Mouse (Mus musculus): ENCODE measurements around the gene Map4. TPM values are rescaled to one million over a fixed set of nuclear protein-coding genes. Genes with fewer than 3 reads are reported as not detected.
A peak's percentile ranks its signal among the peaks of the same experiment; 100 is the strongest.

The Map4 gene
- polyA plus RNA-seq, 1 experiment from 2014 or later: 77.6 TPM

GRCm38 (mm10) chr9:110047857-110048256, 116.6 kb downstream of the Map4 start:
- Histone ChIP-seq H3K4me2 (no peak overlapping the region), H3K4me3 (no peak overlapping the region), H3K9ac (no peak overlapping the region), H3K9me3 (replicated peaks) (no peaks in the 10 kb centered on the region), H3K4me1 (replicated peaks) (peaks cover 22% of the 10 kb centered on the region), H3K27me3 (no peaks in the 10 kb centered on the region), H3K36me3 (peaks cover 13% of the 10 kb centered on the region; the same call in 1 of the 2 replicates), H3K27ac (peak overlapping the region; percentile 42; the same call in 1 of the 2 replicates)
- WGBS: 67% methylated on average over 3 of the region's 3 CpGs
- ATAC-seq (replicated peaks; ENCODE audit: insufficient number of reproducible peaks, insufficient read depth, low FRiP score, low read depth): no peak

- Histone ChIP-seq H3K27ac (no peak overlapping the region), H3K9me3 (replicated peaks) (no peaks in the 10 kb centered on the region), H3K36me3 (no peaks in the 10 kb centered on the region), H3K9ac (no peak overlapping the region), H3K27me3 (no peaks in the 10 kb centered on the region), H3K4me2 (no peak overlapping the region), H3K4me3 (no peak overlapping the region), H3K4me1 (replicated peaks) (peaks cover 39% of the 10 kb centered on the region)
- ATAC-seq (replicated peaks; ENCODE audit: insufficient number of reproducible peaks, insufficient read depth, low FRiP score, low read depth): no peak
Observed at GRCm38 (mm10) chr9:110051184-110051583, 119.9 kb downstream of the Map4 start.

GRCm38 (mm10) chr9:110051869-110052661, 120.8 kb downstream of the Map4 start:
- Histone ChIP-seq H3K9me3 (replicated peaks) (no peaks in the 10 kb centered on the region), H3K27me3 (no peaks in the 10 kb centered on the region), H3K9ac (peak overlapping the region; percentile 38; the same call in 1 of the 2 replicates), H3K4me2 (peak overlapping the region; percentile 39), H3K4me3 (no peak overlapping the region), H3K4me1 (replicated peaks) (peaks cover 41% of the 10 kb centered on the region), H3K36me3 (no peaks in the 10 kb centered on the region), H3K27ac (peak overlapping the region; percentile 79)
- WGBS: 46% methylated on average over 23 of the region's 23 CpGs
- ATAC-seq (replicated peaks; ENCODE audit: insufficient number of reproducible peaks, insufficient read depth, low FRiP score, low read depth): no peak

- no peaks in the 10 kb centered on the region for H3K36me3 ChIP-seq
- H3K9ac ChIP-seq: no peak overlapping the region
- H3K4me1 ChIP-seq (replicated peaks): peaks cover 41% of the 10 kb centered on the region
- H3K9me3 ChIP-seq (replicated peaks): no peaks in the 10 kb centered on the region
- H3K4me2 ChIP-seq: peak overlapping the region; percentile 14
- 54% methylated on average over 4 of the region's 4 CpGs for WGBS
- no peak overlapping the region for H3K4me3 ChIP-seq
- peak overlapping the region; percentile 79 for H3K27ac ChIP-seq
- no peaks in the 10 kb centered on the region for H3K27me3 ChIP-seq
- ATAC-seq (replicated peaks; ENCODE audit: insufficient number of reproducible peaks, insufficient read depth, low FRiP score, low read depth): no peak
Observed at GRCm38 (mm10) chr9:110052951-110053304, 121.7 kb downstream of the Map4 start.

GRCm38 (mm10) chr9:110053305-110054079, 122.2 kb downstream of the Map4 start:
- 38% methylated on average over 8 of the region's 8 CpGs for WGBS
- H3K4me1 ChIP-seq (replicated peaks): peaks cover 36% of the 10 kb centered on the region
- H3K27ac ChIP-seq: peak overlapping the region; percentile 79
- no peak overlapping the region for H3K9ac ChIP-seq
- ATAC-seq (replicated peaks; ENCODE audit: insufficient number of reproducible peaks, insufficient read depth, low FRiP score, low read depth): peak; percentile 70
- H3K36me3 ChIP-seq: no peaks in the 10 kb centered on the region
- H3K27me3 ChIP-seq: no peaks in the 10 kb centered on the region
- H3K9me3 ChIP-seq (replicated peaks): no peaks in the 10 kb centered on the region
- no peak overlapping the region for H3K4me3 ChIP-seq
- H3K4me2 ChIP-seq: peak overlapping the region; percentile 14

GRCm38 (mm10) chr9:110054080-110054421, 122.8 kb downstream of the Map4 start:
- Histone ChIP-seq H3K9me3 (replicated peaks) (no peaks in the 10 kb centered on the region), H3K27me3 (no peaks in the 10 kb centered on the region), H3K4me3 (no peak overlapping the region), H3K9ac (no peak overlapping the region), H3K27ac (peak overlapping the region; percentile 79; the same call in 1 of the 2 replicates), H3K36me3 (no peaks in the 10 kb centered on the region), H3K4me2 (no peak overlapping the region), H3K4me1 (replicated peaks) (peaks cover 40% of the 10 kb centered on the region)
- WGBS: 95% methylated on average over 2 of the region's 2 CpGs
- no peak for ATAC-seq (replicated peaks; ENCODE audit: insufficient number of reproducible peaks, insufficient read depth, low FRiP score, low read depth)

GRCm38 (mm10) chr9:110054781-110055180, 123.5 kb downstream of the Map4 start:
- 62% methylated on average over 3 of the region's 3 CpGs for WGBS
- Histone ChIP-seq H3K36me3 (no peaks in the 10 kb centered on the region), H3K4me1 (replicated peaks) (peaks cover 40% of the 10 kb centered on the region), H3K27me3 (no peaks in the 10 kb centered on the region), H3K4me3 (no peak overlapping the region), H3K9ac (no peak overlapping the region), H3K27ac (no peak overlapping the region), H3K9me3 (replicated peaks) (no peaks in the 10 kb centered on the region), H3K4me2 (no peak overlapping the region)
- no peak for ATAC-seq (replicated peaks; ENCODE audit: insufficient number of reproducible peaks, insufficient read depth, low FRiP score, low read depth)

GRCm38 (mm10) chr9:110057200-110057599, 125.9 kb downstream of the Map4 start:
- Histone ChIP-seq H3K27me3 (no peaks in the 10 kb centered on the region), H3K36me3 (no peaks in the 10 kb centered on the region), H3K4me1 (replicated peaks) (peaks cover 29% of the 10 kb centered on the region), H3K9ac (no peak overlapping the region), H3K4me2 (no peak overlapping the region), H3K27ac (no peak overlapping the region), H3K9me3 (replicated peaks) (no peaks in the 10 kb centered on the region), H3K4me3 (no peak overlapping the region)
- 100% methylated on average over 1 of the region's 1 CpGs for WGBS
- no peak for ATAC-seq (replicated peaks; ENCODE audit: insufficient number of reproducible peaks, insufficient read depth, low FRiP score, low read depth)

- no peak for ATAC-seq (replicated peaks; ENCODE audit: insufficient number of reproducible peaks, insufficient read depth, low FRiP score, low read depth)
- WGBS: 80% methylated on average over 2 of the region's 2 CpGs
- Histone ChIP-seq H3K27ac (no peak overlapping the region), H3K9ac (no peak overlapping the region), H3K27me3 (no peaks in the 10 kb centered on the region), H3K9me3 (replicated peaks) (no peaks in the 10 kb centered on the region), H3K36me3 (peaks cover 14% of the 10 kb centered on the region), H3K4me1 (replicated peaks) (peaks cover 6% of the 10 kb centered on the region; the same call in 1 of the 2 replicates), H3K4me3 (no peak overlapping the region), H3K4me2 (no peak overlapping the region)
Observed at GRCm38 (mm10) chr9:110060761-110061160, 129.5 kb downstream of the Map4 start.

- H3K36me3 ChIP-seq: peaks cover 30% of the 10 kb centered on the region
- 81% methylated on average over 7 of the region's 7 CpGs for WGBS
- no peak overlapping the region for H3K27ac ChIP-seq
- H3K9ac ChIP-seq: no peak overlapping the region
- no peaks in the 10 kb centered on the region for H3K9me3 ChIP-seq (replicated peaks)
- H3K4me1 ChIP-seq (replicated peaks): peaks cover 3% of the 10 kb centered on the region; the same call in 1 of the 2 replicates
- no peaks in the 10 kb centered on the region for H3K27me3 ChIP-seq
- no peak overlapping the region for H3K4me2 ChIP-seq
- no peak overlapping the region for H3K4me3 ChIP-seq
- no peak for ATAC-seq (replicated peaks; ENCODE audit: insufficient number of reproducible peaks, insufficient read depth, low FRiP score, low read depth)
Observed at GRCm38 (mm10) chr9:110062405-110062804, 131.1 kb downstream of the Map4 start.

- no peak overlapping the region for H3K4me2 ChIP-seq
- no peak overlapping the region for H3K27ac ChIP-seq
- H3K4me3 ChIP-seq: no peak overlapping the region
- no peaks in the 10 kb centered on the region for H3K9me3 ChIP-seq (replicated peaks)
- H3K36me3 ChIP-seq: peaks cover 34% of the 10 kb centered on the region
- H3K27me3 ChIP-seq: no peaks in the 10 kb centered on the region
- H3K4me1 ChIP-seq (replicated peaks): peaks cover 3% of the 10 kb centered on the region; the same call in 1 of the 2 replicates
- no peak for ATAC-seq (replicated peaks; ENCODE audit: insufficient number of reproducible peaks, insufficient read depth, low FRiP score, low read depth)
- 88% methylated on average over 6 of the region's 6 CpGs for WGBS
- H3K9ac ChIP-seq: no peak overlapping the region
Observed at GRCm38 (mm10) chr9:110062861-110063260, 131.6 kb downstream of the Map4 start.

Data from heart, embryonic 15.5 days (tissue).